8 mouse cellular contexts compared by ENCODE assay signal in genomic region chr15:80671295-80672252, GRCm38 (mm10). TPM values are rescaled to one million over a fixed set of nuclear protein-coding genes. Genes with fewer than 3 reads are reported as not detected.
DNase-seq lines count a peak whose midpoint lies in the region; ATAC-seq lines count a peak whose summit lies in the region.

Gene Fam83f (plus strand): TSS chr15:80671847.

- H3K27ac ChIP-seq in embryonic facial prominence, embryonic 15.5 days (replicated peaks) = no peak within 1 kb of the TSS

- DNase-seq in adrenal gland, adult 2 months = peak; percentile 35
- DNase-seq in heart, postnatal 10 days = peak; percentile 45 to 66
- peak; percentile 53 to 81 for DNase-seq in kidney, postnatal 25 days
- peak; percentile 42 to 44 for DNase-seq in spleen, adult 18-20 months
- no peak for DNase-seq in layer of hippocampus, adult 9-11 months
- DNase-seq in thymus, adult 18-20 months = no peak

- H3K4me2 ChIP-seq in embryonic facial prominence, embryonic 15.5 days (replicated peaks) = peak within 1 kb of the TSS; percentile 68

- peaks cover 19% of the 10 kb centered on the region for H3K4me1 ChIP-seq in embryonic facial prominence, embryonic 15.5 days

- WGBS in embryonic facial prominence, embryonic 15.5 days = 6% methylated on average over 84 of the region's 85 CpGs

- H3K4me3 ChIP-seq in embryonic facial prominence, embryonic 15.5 days (replicated peaks) = peak within 1 kb of the TSS; percentile 41

- H3K27me3 ChIP-seq in embryonic facial prominence, embryonic 15.5 days = peaks cover 36% of the 10 kb centered on the region

- intact Hi-C loops in heart, postnatal 10 days (cut with DNase I) = no loop called here

- no peaks in the 10 kb centered on the region for H3K9me3 ChIP-seq in embryonic facial prominence, embryonic 15.5 days (replicated peaks)

- peak; percentile 54; the same call in 1 of the 2 replicates for ATAC-seq in embryonic facial prominence, embryonic 15.5 days (ENCODE audit: insufficient number of reproducible peaks, low FRiP score, low TSS enrichment, low read depth)
- peak; percentile 91 for ATAC-seq in megakaryocyte, adult 5-6 weeks (ENCODE audit: poor library complexity, severe bottlenecking)

- H3K9ac ChIP-seq in embryonic facial prominence, embryonic 15.5 days = peak within 1 kb of the TSS; percentile 4

- H3K36me3 ChIP-seq in embryonic facial prominence, embryonic 15.5 days = no peaks in the 10 kb centered on the region

RNA-seq across cellular contexts. Expression of gene Fam83f, which starts in this region (rescaled TPM):
- under 1 TPM; 0.12 to 0.35 TPM for total RNA-seq in adrenal gland, adult 2 months (2021)
- polyA plus RNA-seq in adrenal gland, adult 2 months (2012; rRNA removed) = 0.06 and 0.08 TPM in 2 replicates
- 8.4 and 9.0 TPM in 2 replicates for polyA plus RNA-seq in embryonic facial prominence, embryonic 15.5 days (2015; fragmentation: Nextera tagmentation; extraction: Ambion mirVana)
- total RNA-seq in heart, postnatal 10 days (2021) = under 1 TPM; 0.19 to 0.22 TPM
- 1.0 and 1.5 TPM in 2 replicates for total RNA-seq in megakaryocyte, adult 5-6 weeks (2015)
- 1.7 and 2.6 TPM in 2 replicates for total RNA-seq in megakaryocyte, adult 5-6 weeks (2017)

Comparison
In these comparisons a context has a peak if more than half of its experiments do, and no peak if none do; other contexts are left out.
1. Peak in DNase-seq in adrenal gland, adult 2 months; RNA of the gene not detected or under 1 TPM.
2. Peak in DNase-seq in heart, postnatal 10 days; RNA of the gene not detected or under 1 TPM.
3. DNase-seq: peak in kidney, postnatal 25 days (2 of 2) and spleen, adult 18-20 months (2 of 2); none in layer of hippocampus, adult 9-11 months (single experiment) and thymus, adult 18-20 months (0 of 2).